Mouse (Mus musculus) erythroblast, adult 5-6 weeks (primary cell): Measurements from ENCODE around the gene Prodh2. TPM values are rescaled to one million over a fixed set of nuclear protein-coding genes. Genes with fewer than 3 reads are reported as not detected.

Experiments
- ATAC-seq: replicated peaks from 2 replicates; pipeline ENCODE4 v1.8.0; 2016; ENCODE audit warnings: moderate number of reproducible peaks, mild to moderate bottlenecking, moderate TSS enrichment, inconsistent platforms; ENCODE audit not compliant: poor library complexity, low FRiP score, severe bottlenecking
- total RNA-seq, 2 experiments: library from RNA; stranded (forward) in 1 of 2; stranded (reverse) in 1 of 2; fragments of 150-400 nt in 1 of 2; fragments of 200-764, 138-1000 nt in 1 of 2; gene quantifications; 2 replicates each; pipeline versions ENCODE4 v1.2.3 to v1.2.4; 2015 to 2017; ENCODE audit warnings: low replicate concordance in 2 of 2

Gene Prodh2
- total RNA-seq, 2 experiments from 2014 or later: not detected

DNA sequence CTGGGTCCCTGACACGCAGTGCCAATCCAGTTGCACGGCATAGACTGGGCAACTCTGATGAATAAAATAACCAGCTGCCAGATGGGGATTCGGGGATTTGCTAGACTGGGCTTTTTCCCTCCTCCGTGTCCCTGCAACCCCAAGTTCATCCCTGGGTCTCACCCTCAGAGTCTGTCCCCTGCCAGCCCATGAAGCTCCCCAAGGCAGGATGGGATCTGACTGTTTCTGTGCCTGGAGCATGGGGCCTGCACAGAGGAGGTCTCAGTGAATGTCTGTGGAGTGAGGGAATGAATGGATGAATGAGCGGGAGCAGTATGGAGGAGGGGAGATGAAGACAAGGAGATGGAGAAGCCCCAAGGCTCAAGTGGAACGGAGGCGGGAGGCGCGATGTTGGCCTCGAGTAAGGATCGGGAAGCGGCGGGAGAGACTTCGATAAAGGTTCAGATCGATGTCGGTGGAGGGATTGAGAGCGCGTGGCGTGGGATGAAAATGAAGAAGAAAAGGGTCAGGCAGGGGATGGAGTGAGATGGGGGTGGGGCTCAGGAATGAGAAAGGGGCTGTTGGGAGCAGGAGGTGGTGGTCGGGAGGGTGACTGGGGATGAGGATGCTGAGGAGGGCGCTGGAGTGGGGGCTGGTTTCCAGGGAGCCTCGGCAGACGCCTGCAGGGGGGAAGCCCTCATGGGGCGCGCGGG, 40.7 kb downstream of the Prodh2 start:
- no peak for ATAC-seq

- ATAC-seq: peak; percentile 89
Measured at GRCm38 (mm10) chr7:30534633-30535577, 41.5 kb downstream of the Prodh2 start, which contains the start of gene Arhgap33. Gene Arhgap33, minus strand, starts transcription at chr7:30535060.

DNA sequence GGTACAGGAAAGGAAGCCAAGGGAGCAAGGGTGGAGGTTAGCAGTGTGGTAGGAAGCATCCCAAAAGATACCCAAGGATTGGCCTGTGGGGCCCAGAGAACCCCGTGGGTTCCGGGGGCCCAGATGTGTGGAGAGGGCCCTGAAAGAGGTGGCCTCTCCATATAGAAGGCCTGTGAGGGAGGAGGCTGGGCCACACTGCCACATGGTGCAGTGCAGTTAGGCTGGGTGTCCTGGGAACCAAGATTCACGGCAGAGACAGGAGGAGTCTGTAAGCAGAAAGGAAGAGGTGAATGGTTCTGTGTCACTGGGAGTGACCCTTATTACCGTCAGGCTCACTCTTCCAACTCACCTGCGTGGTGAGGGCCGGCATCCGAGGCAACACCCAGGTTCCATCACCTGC, 47.1 kb downstream of the Prodh2 start:
- no peak for ATAC-seq

DNA sequence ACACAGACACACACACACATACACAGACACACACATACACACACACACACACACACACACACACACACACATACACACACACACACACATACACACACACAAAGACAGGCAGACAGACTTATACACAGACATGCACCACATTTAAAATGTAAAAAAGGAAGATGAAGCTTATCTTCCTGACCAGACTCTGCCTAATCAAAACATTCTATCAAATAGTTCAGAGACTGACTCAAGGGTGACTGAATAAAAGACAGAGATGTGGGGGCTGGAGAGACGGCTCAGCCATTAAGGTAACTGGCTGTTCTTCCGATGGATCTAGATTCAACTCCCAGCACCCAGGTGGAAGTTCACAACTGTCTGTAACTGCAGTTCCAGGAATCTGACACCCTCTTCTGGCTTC, 50.9 kb downstream of the Prodh2 start:
- ATAC-seq: peak; percentile 29; the same call in 1 of the 2 replicates

GRCm38 (mm10) chr7:30549880-30550279, 56.5 kb downstream of the Prodh2 start:
- no peak for ATAC-seq

DNA sequence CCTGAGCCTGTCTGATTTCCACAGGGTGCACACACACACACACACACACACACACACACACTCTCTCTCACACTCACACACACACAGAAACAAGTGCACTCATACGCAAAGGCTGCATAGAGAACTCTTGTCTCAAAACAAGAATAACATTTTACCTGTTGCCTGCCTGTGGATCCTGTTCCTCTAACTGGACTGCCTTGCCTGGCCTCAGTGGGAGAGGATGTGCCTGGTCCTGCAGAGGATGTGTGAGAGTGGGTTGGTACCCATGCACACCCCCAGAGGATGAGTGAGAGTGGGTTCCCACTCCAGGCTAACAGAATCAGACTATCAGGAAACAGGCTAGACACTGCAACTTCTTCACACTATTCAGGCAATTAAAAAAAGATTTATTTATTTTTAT, 57.2 kb downstream of the Prodh2 start:
- ATAC-seq: no peak

DNA sequence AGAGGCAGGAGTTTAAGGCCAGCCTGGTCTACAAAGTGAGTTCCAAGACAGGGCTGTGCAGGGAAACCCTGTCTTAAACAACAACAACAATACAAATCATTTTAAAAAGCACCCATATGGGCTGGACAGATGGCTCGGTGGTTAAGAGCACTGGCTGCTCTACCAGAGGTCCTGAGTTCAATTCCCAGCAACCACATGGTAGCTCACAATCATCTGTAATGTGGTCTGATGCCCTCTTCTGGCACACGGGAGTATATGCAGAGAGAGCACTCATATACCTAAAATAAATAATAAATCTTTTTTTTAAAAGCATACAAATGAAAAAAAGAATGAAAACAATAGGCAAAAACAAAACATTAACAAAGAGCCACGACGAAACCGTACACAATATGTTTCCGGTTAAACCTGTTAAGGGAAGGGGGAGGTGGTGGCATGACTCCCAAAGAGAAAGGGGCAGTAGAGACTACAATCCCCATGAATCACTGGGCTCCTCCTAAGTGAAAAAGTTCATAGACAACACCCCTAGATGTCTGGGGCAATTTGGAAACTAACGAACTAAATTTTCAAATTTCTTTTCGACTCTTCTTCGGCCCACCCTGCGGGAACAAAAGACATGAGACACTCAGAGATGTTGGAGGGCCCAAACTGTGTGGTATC, 58.2 kb downstream of the Prodh2 start:
- peak; percentile 59 for ATAC-seq

GRCm38 (mm10) chr7:30552102-30553020, 58.9 kb downstream of the Prodh2 start, which contains the start of the genes Hspb6 and Proser3:
Gene Hspb6, plus strand, starts transcription at chr7:30552178.
Gene Proser3, minus strand, starts transcription at chr7:30552299.
- peak; percentile 89 for ATAC-seq

- ATAC-seq: peak; percentile 19; the same call in 1 of the 2 replicates
Measured at GRCm38 (mm10) chr7:30553021-30553589, 59.7 kb downstream of the Prodh2 start.

GRCm38 (mm10) chr7:30553810-30554584, 60.6 kb downstream of the Prodh2 start:
- ATAC-seq: no peak

DNA sequence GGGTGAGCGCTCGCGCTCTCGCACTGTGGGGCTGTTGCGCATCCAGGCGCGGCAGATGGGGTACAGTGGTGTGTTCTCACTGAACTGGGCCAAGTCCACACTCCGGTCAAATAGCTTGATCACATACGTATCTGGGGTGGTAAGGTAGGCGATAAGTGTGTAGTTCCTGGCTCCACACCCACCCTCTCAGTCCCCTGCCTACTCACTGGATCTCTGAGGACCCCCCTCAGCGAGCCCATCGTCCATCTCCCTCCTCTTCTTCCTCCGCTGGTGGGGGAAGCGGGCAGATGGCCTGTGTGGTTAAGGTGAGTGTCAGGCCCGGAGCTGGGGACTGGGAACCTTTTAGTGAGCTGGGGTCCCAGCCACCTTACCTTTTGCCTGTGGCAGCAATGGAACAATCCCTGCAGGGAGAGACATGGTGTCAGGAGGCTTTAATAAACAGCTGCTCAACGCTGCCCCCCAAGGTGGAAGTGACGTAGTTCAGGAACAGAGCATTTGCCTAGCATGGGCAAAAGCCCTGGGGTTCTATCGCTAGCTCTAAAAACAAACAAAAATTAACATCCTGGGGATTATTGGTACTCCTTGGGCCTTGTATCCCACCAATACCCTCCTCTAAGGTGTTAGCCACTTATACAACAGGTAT, 63.6 kb downstream of the Prodh2 start:
- ATAC-seq: no peak

- no peak for ATAC-seq
Measured at GRCm38 (mm10) chr7:30557901-30558514, 64.6 kb downstream of the Prodh2 start.

DNA sequence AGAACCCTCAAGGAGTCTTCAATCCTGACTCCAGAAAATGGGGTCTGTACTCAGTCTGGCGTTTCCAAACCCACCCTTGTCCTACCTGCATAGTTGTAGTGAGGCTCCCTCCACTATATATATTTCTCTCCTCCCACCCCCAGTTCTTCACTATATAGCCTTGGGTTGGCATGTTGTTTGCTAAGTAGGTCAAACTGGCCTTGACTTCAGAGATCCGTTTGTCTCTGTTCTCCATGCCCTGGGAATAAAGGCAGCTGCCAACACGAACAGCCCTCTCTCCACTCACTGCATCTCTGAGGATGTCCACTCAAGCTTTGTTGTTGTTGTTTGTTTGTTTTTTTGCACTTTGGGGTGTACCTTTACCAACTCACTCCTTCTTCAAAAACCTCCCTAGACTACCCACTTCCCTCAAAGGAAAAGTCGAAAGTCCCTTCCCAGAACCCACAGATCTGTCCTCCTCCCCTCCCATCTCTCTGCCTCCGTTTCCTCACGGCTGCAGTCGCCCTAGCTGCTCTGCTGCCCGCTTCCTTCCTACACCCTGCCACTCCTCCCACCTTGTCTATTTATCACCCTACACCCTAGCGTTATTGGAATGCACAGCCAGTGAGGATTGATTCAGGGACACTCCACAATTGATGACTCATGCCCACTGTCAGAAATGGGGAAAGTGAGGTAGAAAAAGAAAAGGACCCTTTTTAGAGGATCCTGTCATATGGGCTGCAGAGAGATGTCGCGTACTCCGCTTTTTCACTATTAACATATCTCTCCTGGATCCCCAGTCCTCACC, 65.4 kb downstream of the Prodh2 start:
- peak; percentile 50 for ATAC-seq

DNA sequence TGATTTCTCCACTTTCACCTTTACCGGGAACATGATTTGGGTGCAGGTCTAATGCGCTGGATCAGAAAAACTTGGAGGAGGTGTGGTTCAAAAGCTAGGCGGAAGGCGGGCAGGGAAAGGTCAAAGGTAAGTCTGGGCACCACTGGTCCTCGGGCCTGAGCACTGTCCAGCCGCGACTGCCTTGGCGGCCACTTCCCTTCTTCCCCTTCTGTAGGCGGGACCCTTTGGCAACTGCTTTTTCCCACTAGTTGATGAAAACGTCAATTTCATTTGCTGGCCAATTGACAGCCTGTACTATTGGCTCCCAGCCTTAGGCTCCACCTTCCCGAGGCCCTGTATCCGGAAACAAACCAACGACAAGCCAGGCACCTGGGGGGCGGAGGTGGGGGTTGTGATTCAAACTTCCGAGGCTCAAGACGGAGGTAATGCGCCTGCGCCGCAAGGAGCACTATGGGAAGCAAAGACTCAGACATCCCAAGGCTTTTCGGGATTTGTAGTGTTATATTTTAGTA, 66.1 kb downstream of the Prodh2 start, which contains the start of gene Lin37:
Gene Lin37 (minus strand): TSS at position 396 of the 512 bp plus-strand sequence.
- peak; percentile 71 for ATAC-seq

DNA sequence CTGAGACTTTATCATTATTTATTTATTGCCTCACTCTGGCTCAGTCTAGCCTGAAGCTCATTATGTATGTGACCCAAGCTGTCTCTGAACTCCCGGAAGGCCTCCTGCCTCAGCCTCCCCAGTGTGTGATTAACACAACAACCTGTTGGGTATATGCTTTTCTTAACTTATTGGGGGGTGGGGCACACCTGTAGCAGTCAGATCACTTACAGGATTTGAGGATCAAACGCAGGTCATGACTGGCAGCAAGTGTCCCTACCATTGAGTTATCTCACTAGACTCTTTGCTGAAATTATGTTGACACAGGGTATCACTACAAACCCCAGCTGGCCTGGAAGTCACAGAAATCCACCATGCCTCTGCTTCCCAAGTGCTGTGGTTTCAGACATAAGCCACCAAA, 66.9 kb downstream of the Prodh2 start:
- ATAC-seq: no peak

DNA sequence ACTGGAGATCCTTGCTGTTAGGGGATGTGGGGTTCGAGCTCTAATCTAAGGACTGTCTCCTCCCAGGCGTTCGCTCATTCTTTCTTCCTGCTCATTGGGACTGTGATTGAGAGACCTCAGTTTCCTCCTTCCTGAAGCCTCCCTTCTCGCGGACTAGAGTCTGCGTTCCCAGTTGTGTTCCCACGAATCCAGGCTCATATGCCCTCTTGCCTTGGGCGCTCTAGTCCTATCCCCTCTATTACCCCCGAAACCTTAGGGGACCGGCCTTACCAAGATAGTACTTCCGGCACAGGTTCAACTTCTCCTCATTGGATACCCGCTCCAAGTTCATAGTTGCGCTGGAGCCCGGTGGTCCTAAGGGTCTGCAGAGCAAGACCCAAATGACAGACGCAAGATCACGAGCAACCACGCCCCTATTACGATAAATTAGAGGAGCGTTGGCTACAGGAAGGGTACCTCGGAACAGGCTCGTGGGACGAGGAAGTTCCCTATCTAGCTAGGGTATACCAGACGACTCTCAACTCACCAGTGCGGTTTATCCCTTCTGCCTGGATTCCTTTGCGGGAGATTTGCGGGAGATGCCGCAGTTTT, 69.2 kb downstream of the Prodh2 start:
- ATAC-seq: peak; percentile 17
